Mouse (Mus musculus): Measurements from ENCODE around the gene Pde4d.

Pde4d gene

GRCm38 (mm10) chr13:109914246-109914645, 1464.5 kb downstream of the Pde4d start:
- in situ Hi-C loops (cut with MboI; ENCODE audit: unreplicated experiment in 2 of 2) = loop anchor here (5.0 to 25.0 kb wide), 5 partner anchors 137 to 1577 kb away; no protein-coding TSS in a partner anchor

- in situ Hi-C loops (cut with MboI; ENCODE audit: unreplicated experiment in 2 of 2) = loop anchor here (5.0 to 25.0 kb wide), 5 partner anchors 138 to 1578 kb away; no protein-coding TSS in a partner anchor
These were observed 1465.1 kb downstream of the Pde4d start for GRCm38 (mm10) chr13:109914846-109915245.

- in situ Hi-C loops (cut with MboI; ENCODE audit: unreplicated experiment in 2 of 2) = loop anchor here (10.0 to 25.0 kb wide), 4 partner anchors 449 to 1578 kb away; no protein-coding TSS in a partner anchor
These were observed 1465.8 kb downstream of the Pde4d start for GRCm38 (mm10) chr13:109915501-109915900.

- in situ Hi-C loops (cut with MboI; ENCODE audit: unreplicated experiment in 2 of 2) = loop anchor here (10.0 to 25.0 kb wide), 4 partner anchors 449 to 1579 kb away; no protein-coding TSS in a partner anchor
These were observed 1466.2 kb downstream of the Pde4d start for GRCm38 (mm10) chr13:109915964-109916363.

- in situ Hi-C loops (cut with MboI; ENCODE audit: unreplicated experiment in 2 of 2) = loop anchor here (10.0 to 25.0 kb wide), 4 partner anchors 447 to 1580 kb away; no protein-coding TSS in a partner anchor
These were observed 1467.8 kb downstream of the Pde4d start for GRCm38 (mm10) chr13:109917551-109917950.

GRCm38 (mm10) chr13:109918631-109919030, 1468.9 kb downstream of the Pde4d start:
- in situ Hi-C loops (cut with MboI; ENCODE audit: unreplicated experiment in 2 of 2) = loop anchor here (10.0 to 25.0 kb wide), 4 partner anchors 446 to 1581 kb away; no protein-coding TSS in a partner anchor

GRCm38 (mm10) chr13:109920256-109920655, 1470.5 kb downstream of the Pde4d start:
- in situ Hi-C loops (cut with MboI; ENCODE audit: unreplicated experiment in 2 of 2) = loop anchor here (5.0 to 25.0 kb wide), 5 partner anchors 97 to 1583 kb away; no protein-coding TSS in a partner anchor

GRCm38 (mm10) chr13:109921336-109922038, 1471.7 kb downstream of the Pde4d start:
- in situ Hi-C loops (cut with MboI; ENCODE audit: unreplicated experiment in 2 of 2) = loop anchor here (5.0 to 25.0 kb wide), 5 partner anchors 96 to 1584 kb away; no protein-coding TSS in a partner anchor

- in situ Hi-C loops (cut with MboI; ENCODE audit: unreplicated experiment in 2 of 2) = loop anchor here (5.0 to 25.0 kb wide), 5 partner anchors 95 to 1585 kb away; no protein-coding TSS in a partner anchor
These were observed 1472.5 kb downstream of the Pde4d start for GRCm38 (mm10) chr13:109922228-109922627.

- in situ Hi-C loops (cut with MboI; ENCODE audit: unreplicated experiment in 2 of 2) = loop anchor here (5.0 to 25.0 kb wide), 5 partner anchors 95 to 1585 kb away; no protein-coding TSS in a partner anchor
These were observed 1473.0 kb downstream of the Pde4d start for GRCm38 (mm10) chr13:109922782-109923181.

- in situ Hi-C loops (cut with MboI; ENCODE audit: unreplicated experiment in 2 of 2) = loop anchor here (5.0 to 25.0 kb wide), 5 partner anchors 93 to 1587 kb away; no protein-coding TSS in a partner anchor
These were observed 1475.0 kb downstream of the Pde4d start for GRCm38 (mm10) chr13:109924771-109925170.

- in situ Hi-C loops (cut with MboI; ENCODE audit: unreplicated experiment in 2 of 2) = loop anchor here in 1 of 2 experiments (10.0 kb wide), 1 partner anchor 692 kb away; no protein-coding TSS in a partner anchor
These were observed 1476.7 kb downstream of the Pde4d start for GRCm38 (mm10) chr13:109926277-109926920.

- in situ Hi-C loops (cut with MboI; ENCODE audit: unreplicated experiment in 2 of 2) = loop anchor here in 1 of 2 experiments (10.0 kb wide), 1 partner anchor 693 kb away; no protein-coding TSS in a partner anchor
These were observed 1478.0 kb downstream of the Pde4d start for GRCm38 (mm10) chr13:109927782-109928181.

GRCm38 (mm10) chr13:109932688-109933087, 1482.9 kb downstream of the Pde4d start:
- in situ Hi-C loops (cut with MboI; ENCODE audit: unreplicated experiment in 2 of 2) = no loop called here

- in situ Hi-C loops (cut with MboI; ENCODE audit: unreplicated experiment in 2 of 2) = no loop called here
These were observed 1483.8 kb downstream of the Pde4d start for GRCm38 (mm10) chr13:109933554-109933953.

GRCm38 (mm10) chr13:109936866-109937265, 1487.1 kb downstream of the Pde4d start:
- in situ Hi-C loops (cut with MboI; ENCODE audit: unreplicated experiment in 2 of 2) = no loop called here

- in situ Hi-C loops (cut with MboI; ENCODE audit: unreplicated experiment in 2 of 2) = no loop called here
These were observed 1495.2 kb downstream of the Pde4d start for GRCm38 (mm10) chr13:109944822-109945551.

GRCm38 (mm10) chr13:109951466-109951865, 1501.7 kb downstream of the Pde4d start:
- in situ Hi-C loops (cut with MboI; ENCODE audit: unreplicated experiment in 2 of 2) = no loop called here

GRCm38 (mm10) chr13:109954189-109954588, 1504.4 kb downstream of the Pde4d start:
- in situ Hi-C loops (cut with MboI; ENCODE audit: unreplicated experiment in 2 of 2) = no loop called here

- in situ Hi-C loops (cut with MboI; ENCODE audit: unreplicated experiment in 2 of 2) = no loop called here
These were observed 1508.2 kb downstream of the Pde4d start for GRCm38 (mm10) chr13:109957953-109958352.

All from v-Abl transformed pro-B cells (cell line).